In the genomic region with DNA sequence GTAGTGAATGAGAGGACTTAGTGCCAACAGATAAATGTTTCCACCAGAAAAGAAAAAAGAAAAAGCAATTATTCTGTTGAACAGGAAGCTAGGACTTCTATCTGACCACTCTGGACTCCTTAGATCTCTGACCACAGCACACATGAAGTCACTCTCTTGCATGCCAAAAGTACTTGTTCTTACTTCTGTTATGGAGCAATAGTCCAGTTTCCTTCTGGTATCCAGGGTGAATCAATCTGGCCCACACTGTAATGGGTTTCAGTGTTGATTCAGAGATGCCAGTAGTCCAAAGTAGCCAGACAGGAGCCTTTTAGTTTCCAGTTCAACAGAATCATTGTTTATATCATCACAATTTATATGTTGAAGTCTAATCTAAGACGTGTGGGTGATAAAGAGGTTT, we compare ENCODE assay signal across 18 mouse cellular contexts.
"Had no signal": no experiment of that assay in that cellular context is flagged by ENCODE, and none has a peak within 500 bp of the region (broad histone marks: within the 10 kb centered on the region; RNA-seq: fewer than 3 reads in every experiment).

No protein-coding gene starts in this region.

- H3K4me1 ChIP-seq: limb, embryonic 12.5 days; limb, embryonic 15.5 days; liver, embryonic 12.5 days; liver, embryonic 15.5 days; lung, embryonic 15.5 days; midbrain, embryonic 13.5 days; neural tube, embryonic 13.5 days had no signal

- H3K4me2 ChIP-seq: limb, embryonic 12.5 days; limb, embryonic 15.5 days; liver, embryonic 12.5 days; liver, embryonic 15.5 days; lung, embryonic 15.5 days; midbrain, embryonic 13.5 days; neural tube, embryonic 13.5 days had no signal

- H3K9me3 ChIP-seq: limb, embryonic 12.5 days; limb, embryonic 15.5 days; liver, embryonic 12.5 days; liver, embryonic 15.5 days; lung, embryonic 15.5 days; midbrain, embryonic 13.5 days; neural tube, embryonic 13.5 days had no signal

- H3K27ac ChIP-seq: limb, embryonic 12.5 days; limb, embryonic 15.5 days; liver, embryonic 12.5 days; liver, embryonic 15.5 days; lung, embryonic 15.5 days; macrophage; midbrain, embryonic 13.5 days; neural tube, embryonic 13.5 days; stomach, postnatal 0 days had no signal

- H3K9ac ChIP-seq: limb, embryonic 12.5 days; limb, embryonic 15.5 days; liver, embryonic 12.5 days; liver, embryonic 15.5 days; lung, embryonic 15.5 days; midbrain, embryonic 13.5 days; neural tube, embryonic 13.5 days had no signal

- DNase-seq: kidney, adult 18-20 months; kidney, adult 9 months; kidney, postnatal 14 days; kidney, postnatal 4 days; left cerebral cortex, postnatal 4 days; lung, adult 18-20 months; thymus, adult 2 months; thymus, postnatal 14 days; thymus, postnatal 4 days had no signal

- ATAC-seq: liver, embryonic 12.5 days; midbrain, embryonic 13.5 days had no signal

- H3K4me3 ChIP-seq: limb, embryonic 12.5 days; limb, embryonic 15.5 days; liver, embryonic 12.5 days; liver, embryonic 15.5 days; lung, embryonic 15.5 days; midbrain, embryonic 13.5 days; neural tube, embryonic 13.5 days had no signal

- H3K36me3 ChIP-seq: limb, embryonic 12.5 days; limb, embryonic 15.5 days; liver, embryonic 12.5 days; liver, embryonic 15.5 days; lung, embryonic 15.5 days; midbrain, embryonic 13.5 days; neural tube, embryonic 13.5 days had no signal

- H3K27me3 ChIP-seq: limb, embryonic 12.5 days; limb, embryonic 15.5 days; liver, embryonic 12.5 days; liver, embryonic 15.5 days; lung, embryonic 15.5 days; midbrain, embryonic 13.5 days; neural tube, embryonic 13.5 days had no signal
